Mouse (Mus musculus): ENCODE results near the gene Zcchc9. TPM values are rescaled to one million over a fixed set of nuclear protein-coding genes. Genes with fewer than 3 reads are reported as not detected.
"Not testable (repeated sequence)": the region's sequence is repeated elsewhere in the genome, so short reads cannot be mapped to it uniquely, and the experiment has no call there.

Gene Zcchc9
- total RNA-seq, 2 experiments from 2014 or later, result 12.9 to 14.4 TPM

DNA sequence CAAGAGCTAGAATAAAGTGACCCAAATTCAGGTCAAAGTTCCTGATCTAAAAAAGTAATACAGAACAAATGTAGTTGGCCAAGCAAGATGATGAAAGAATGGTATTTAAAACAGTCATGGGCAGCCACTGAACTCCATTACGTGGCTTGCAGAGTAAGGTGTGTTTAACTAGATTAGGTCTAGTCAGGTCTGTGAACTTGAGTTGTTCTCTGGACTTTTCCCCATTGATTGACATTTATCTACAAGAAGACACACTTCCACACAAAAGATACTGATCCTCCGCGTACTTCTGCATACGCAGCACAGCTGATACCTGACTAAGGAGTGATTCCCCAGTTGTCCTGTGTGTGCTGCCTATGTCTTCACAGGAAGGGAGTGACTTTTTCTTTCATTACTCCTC is 41.9 kb downstream of the Zcchc9 start:
- no peak for DNase-seq
- intact Hi-C loops (cut with DNase I; ENCODE audit: low total_unique reads), result no loop called here

GRCm38 (mm10) chr13:91763654-91764053 is 43.9 kb downstream of the Zcchc9 start:
- intact Hi-C loops (cut with DNase I; ENCODE audit: low total_unique reads); DNase-seq: not testable (repeated sequence)

- DNase-seq, result no peak
- intact Hi-C loops (cut with DNase I; ENCODE audit: low total_unique reads), result no loop called here
Observed at GRCm38 (mm10) chr13:91761654-91762445, 45.7 kb downstream of the Zcchc9 start.

DNA sequence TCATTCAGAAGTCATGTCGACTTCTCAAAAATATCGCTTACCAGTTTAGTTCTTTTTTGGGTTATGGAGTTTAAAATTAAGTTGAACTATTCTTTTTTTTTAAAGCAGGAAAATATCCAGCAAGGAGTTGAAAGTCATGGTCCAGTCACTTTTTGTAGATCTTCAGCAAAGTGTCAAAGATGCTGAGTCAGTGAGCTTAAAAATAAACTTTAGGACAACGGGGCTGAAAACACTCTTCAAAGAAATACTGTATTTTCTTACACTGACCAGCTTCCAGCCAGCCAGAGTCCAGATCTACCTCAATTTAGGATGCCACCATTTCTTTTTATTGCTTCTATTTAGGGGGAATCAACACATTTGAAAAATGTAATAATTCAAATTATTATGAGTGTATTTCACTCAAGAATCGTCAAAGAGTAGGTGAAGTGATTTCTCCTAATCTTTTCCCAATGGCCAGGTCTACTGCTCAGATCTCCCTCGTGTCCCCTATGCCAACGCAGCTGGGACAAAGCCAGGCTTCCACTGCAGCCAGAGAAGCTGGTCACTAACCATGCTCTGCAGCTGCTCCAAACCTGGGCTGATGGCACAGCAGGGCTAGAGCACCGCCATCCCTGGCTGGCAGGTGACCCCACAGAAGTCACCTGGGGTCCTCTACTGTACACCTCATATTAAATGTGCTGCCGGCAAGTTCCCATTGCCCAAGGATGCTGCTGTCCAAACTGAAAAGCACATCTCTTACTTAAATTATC is 47.0 kb downstream of the Zcchc9 start:
- intact Hi-C loops (cut with DNase I; ENCODE audit: low total_unique reads), result no loop called here

GRCm38 (mm10) chr13:91759791-91760190 is 47.7 kb downstream of the Zcchc9 start:
- intact Hi-C loops (cut with DNase I; ENCODE audit: low total_unique reads), result no loop called here
- DNase-seq, result no peak

More for the DNA sequence above, 47.0 kb downstream of the Zcchc9 start:
- DNase-seq, result no peak

DNA sequence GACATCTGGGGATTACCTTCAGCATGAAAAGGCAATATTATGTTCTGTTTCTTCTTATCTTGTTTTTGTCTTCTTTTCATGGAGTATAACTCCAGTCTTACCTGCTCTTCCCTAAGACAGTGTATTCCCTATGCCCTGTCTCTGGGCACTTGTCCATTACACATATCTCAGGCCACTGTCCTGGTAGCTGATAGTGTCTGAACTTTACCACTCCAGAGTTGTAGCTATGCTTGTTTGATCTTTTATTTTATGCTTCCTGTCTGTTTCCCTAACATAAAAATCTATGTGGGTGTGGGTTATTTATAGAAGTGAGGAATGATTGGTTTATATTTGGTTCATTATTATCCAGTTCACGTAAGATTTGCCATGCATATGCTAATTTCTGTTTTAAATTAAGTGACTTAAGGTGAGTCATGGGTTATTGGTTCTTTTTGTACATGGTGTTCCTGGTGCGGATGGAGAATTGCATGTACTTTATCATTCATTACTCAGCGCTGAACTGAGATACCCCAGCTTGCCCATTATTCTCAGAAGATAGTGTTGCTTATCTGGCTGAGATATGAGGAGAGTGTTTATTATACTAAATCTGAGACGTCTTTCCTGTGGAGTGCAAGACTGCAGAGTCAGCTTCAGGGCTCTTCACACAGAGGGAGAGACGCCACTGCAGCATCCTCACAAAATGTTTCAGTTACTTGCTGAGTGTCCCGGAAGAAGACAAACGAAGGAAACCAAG is 49.0 kb downstream of the Zcchc9 start:
- intact Hi-C loops (cut with DNase I; ENCODE audit: low total_unique reads), result no loop called here
- DNase-seq, result no peak

DNA sequence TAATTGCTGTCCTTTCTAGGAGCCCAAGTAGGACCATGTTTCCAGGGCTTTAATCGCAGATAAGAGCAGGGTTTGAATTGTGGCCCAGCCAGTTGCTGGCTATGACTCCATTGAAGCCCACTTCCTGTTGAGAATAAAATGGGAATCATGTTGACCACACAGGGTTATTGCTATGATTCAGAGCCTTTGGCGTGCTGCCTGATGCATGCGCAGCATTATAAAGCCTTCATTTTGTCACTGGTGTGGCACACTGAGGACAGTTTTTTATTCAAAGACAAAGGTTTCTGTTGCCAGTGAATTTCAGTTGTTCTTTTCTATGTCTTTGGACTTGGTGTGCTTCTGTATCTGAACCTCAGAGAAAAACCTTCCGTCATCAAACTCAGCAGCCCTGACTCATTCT is 51.3 kb downstream of the Zcchc9 start:
- intact Hi-C loops (cut with DNase I; ENCODE audit: low total_unique reads), result no loop called here
- no peak for DNase-seq

DNA sequence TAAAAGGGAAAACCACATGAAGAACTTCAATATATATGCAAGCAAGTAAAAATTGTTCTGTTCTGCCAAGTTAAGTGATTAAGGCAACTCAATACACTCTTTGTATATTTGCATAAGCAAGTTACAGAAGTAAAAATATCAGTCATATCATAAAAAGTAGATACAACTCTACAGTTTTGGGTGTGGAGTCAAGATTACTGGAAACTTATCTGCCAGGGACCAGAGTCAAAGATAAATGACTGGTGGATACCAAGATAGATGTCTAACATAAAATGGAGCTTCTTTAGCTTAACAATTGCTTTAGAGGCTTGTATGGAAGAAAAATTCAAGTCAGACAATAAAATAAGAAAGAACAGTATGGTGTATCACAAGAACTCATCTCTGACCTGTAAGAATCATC is 52.7 kb downstream of the Zcchc9 start:
- intact Hi-C loops (cut with DNase I; ENCODE audit: low total_unique reads), result no loop called here
- DNase-seq, result no peak

GRCm38 (mm10) chr13:91753724-91754123 is 53.8 kb downstream of the Zcchc9 start:
- DNase-seq, result no peak
- intact Hi-C loops (cut with DNase I; ENCODE audit: low total_unique reads), result no loop called here

DNA sequence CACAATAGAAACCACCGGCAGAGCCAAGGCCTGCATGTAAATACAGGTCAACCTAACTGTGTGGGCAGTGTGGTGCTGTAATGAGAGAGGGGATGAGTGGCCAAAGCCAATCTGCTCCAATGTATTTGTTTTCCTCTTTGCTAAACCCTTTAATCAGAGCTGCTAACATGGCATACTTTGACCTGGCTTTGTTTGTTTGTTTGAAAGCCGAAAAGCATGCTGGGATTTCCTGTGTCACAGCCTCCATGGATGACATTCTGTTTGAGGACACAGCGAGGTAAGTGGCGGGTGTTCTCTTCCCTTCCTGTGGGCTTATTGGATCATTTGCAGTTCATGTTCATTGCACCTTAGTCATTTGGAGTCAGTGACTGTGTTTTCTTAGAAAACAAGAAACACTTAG is 57.5 kb downstream of the Zcchc9 start:
- intact Hi-C loops (cut with DNase I; ENCODE audit: low total_unique reads), result no loop called here
- no peak for DNase-seq

DNA sequence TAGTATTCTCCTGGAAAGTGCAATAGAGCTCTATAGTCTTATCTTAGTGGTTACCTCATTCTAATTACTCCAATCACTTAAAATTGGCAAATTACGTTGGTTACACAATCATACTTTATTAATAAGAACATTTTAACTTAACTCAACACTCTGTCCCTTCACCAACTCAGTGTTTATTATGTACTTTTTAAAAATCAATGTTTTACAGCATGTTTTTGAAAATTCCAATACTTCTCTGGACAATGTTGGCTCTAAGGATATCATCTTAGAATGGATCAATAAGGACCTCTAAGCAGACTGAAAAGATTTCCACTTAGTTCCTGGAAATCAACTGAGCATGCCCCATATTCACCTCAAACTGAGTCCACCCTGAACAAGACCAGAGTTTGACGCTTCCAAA is 59.1 kb downstream of the Zcchc9 start:
- intact Hi-C loops (cut with DNase I; ENCODE audit: low total_unique reads), result no loop called here
- no peak for DNase-seq

Small RNAs within 50 kb of the gene (microRNA-seq; reads per million reads assigned to microRNA genes)
- 0 reads per million in 2 experiments for gene Gm27656

Other genes starting within 250 kb of the Zcchc9 start
- not detected for gene Acot12, start 66.2 kb downstream of the Zcchc9 start, total RNA-seq (2021)
- gene Ckmt2, start 69.2 kb upstream of the Zcchc9 start, total RNA-seq (2021), result 100 to 1,000 TPM; 604 to 917 TPM

Measured in gastrocnemius, postnatal 14 days (tissue).